ENCODE assay signal across 24 mouse cellular contexts in the genomic region with DNA sequence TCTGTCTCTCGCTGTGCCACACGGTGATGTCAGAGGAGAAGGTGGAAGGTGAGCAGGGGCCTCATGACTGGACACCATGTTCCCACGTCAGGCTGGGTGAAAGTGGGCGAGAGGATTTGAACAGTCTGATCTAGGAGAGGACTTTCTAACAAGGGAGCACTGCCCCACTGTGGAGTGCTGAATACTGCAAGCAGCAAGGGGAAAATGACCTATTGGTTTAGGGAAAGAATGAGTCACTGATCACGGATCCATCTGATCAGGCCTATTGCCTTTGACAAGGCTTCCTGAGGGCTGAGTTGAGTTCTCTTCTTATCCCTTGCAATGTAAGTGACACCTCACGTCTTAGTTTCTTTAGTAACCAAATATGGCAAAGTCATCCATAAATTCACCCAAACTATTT. TPM values are rescaled to one million over a fixed set of nuclear protein-coding genes. Genes with fewer than 3 reads are reported as not detected.
A peak's percentile ranks its signal among the peaks of the same experiment; 100 is the strongest.
DNase-seq lines count a peak whose midpoint lies in the region; ATAC-seq and TF ChIP-seq lines count a peak whose summit lies in the region.
"Had no signal": no experiment of that assay in that cellular context is flagged by ENCODE, and none has a peak within 500 bp of the region (broad histone marks: within the 10 kb centered on the region; RNA-seq: fewer than 3 reads in every experiment).

No protein-coding gene starts in this region.

- 86% methylated on average over 6 of the region's 6 CpGs for WGBS in kidney, adult 2 months
- WGBS in liver, adult 2 months: 87% methylated on average over 6 of the region's 6 CpGs
- 77% methylated on average over 6 of the region's 6 CpGs for WGBS in liver, embryonic 11.5 days

- no peak overlapping the region for H3K9ac ChIP-seq in liver, adult 2 months (ENCODE audit: low read depth, low read length)
- no peak overlapping the region for H3K9ac ChIP-seq in liver, embryonic 11.5 days (ENCODE audit: low read depth, low read length)
- no peak overlapping the region for H3K9ac ChIP-seq in CH12.LX (ENCODE audit: insufficient read depth, low read depth)
- H3K9ac ChIP-seq: embryonic facial prominence, embryonic 12.5 days; embryonic facial prominence, embryonic 15.5 days; forebrain, postnatal 0 days; heart, embryonic 13.5 days; hindbrain, embryonic 15.5 days had no signal

- no peak for TF ChIP-seq POLR2A in kidney, adult 2 months (IDR thresholded peaks at IDR 0.05; ENCODE audit: low read depth, low read length)
- TF ChIP-seq POLR2A in liver, adult 2 months (IDR thresholded peaks at IDR 0.05; ENCODE audit: extremely low read depth, insufficient read depth, low read length): no peak
- no peak for TF ChIP-seq POLR2A in CH12.LX (IDR thresholded peaks at IDR 0.05; ENCODE audit: low read depth, low read length)

- no peak overlapping the region for H3K27ac ChIP-seq in kidney, adult 2 months (ENCODE audit: insufficient read depth, low read depth, low read length)
- H3K27ac ChIP-seq in liver, adult 2 months (replicated peaks; ENCODE audit: insufficient read depth, low read depth, low read length): no peak overlapping the region
- H3K27ac ChIP-seq in liver, embryonic 11.5 days (ENCODE audit: low read depth, low read length): no peak overlapping the region
- H3K27ac ChIP-seq in CH12.LX (ENCODE audit: insufficient read depth, low read depth): no peak overlapping the region
- H3K27ac ChIP-seq: embryonic facial prominence, embryonic 12.5 days; embryonic facial prominence, embryonic 15.5 days; gastrocnemius, adult 2 months; heart, embryonic 13.5 days; hindbrain, embryonic 15.5 days had no signal

- in situ Hi-C loops in CH12.LX (cut with MboI; ENCODE audit: low pct_ligation_motif_present, low pct_unique_long_range_greater_than_20kb, low sequenced_read_pairs): no loop called here

- H3K4me1 ChIP-seq in kidney, adult 2 months (ENCODE audit: control insufficient read depth, insufficient read depth, low read length): no peaks in the 10 kb centered on the region
- peaks cover 12% of the 10 kb centered on the region for H3K4me1 ChIP-seq in liver, adult 2 months (ENCODE audit: control insufficient read depth, insufficient read depth, low read length)
- no peaks in the 10 kb centered on the region for H3K4me1 ChIP-seq in liver, embryonic 11.5 days (replicated peaks; ENCODE audit: control insufficient read depth, insufficient read depth, low read length)
- H3K4me1 ChIP-seq in CH12.LX (ENCODE audit: control insufficient read depth in 1 of 2, insufficient read depth in 2 of 2): peaks cover 6 to 7% of the 10 kb centered on the region in 2 experiments; a peak in 2 of 4 replicates
- H3K4me1 ChIP-seq: embryonic facial prominence, embryonic 12.5 days; embryonic facial prominence, embryonic 15.5 days; heart, embryonic 13.5 days; hindbrain, embryonic 15.5 days had no signal

- no peak for TF ChIP-seq EP300 in CH12.LX (IDR thresholded peaks at IDR 0.05; ENCODE audit: low read length)

- no peaks in the 10 kb centered on the region for H3K79me2 ChIP-seq in liver, adult 2 months (ENCODE audit: control insufficient read depth, insufficient read depth, low read length)
- no peaks in the 10 kb centered on the region for H3K79me2 ChIP-seq in CH12.LX (replicated peaks; ENCODE audit: control insufficient read depth, extremely low read depth, insufficient read depth, poor library complexity, severe bottlenecking)

- dilution Hi-C loops in CH12.LX (cut with MboI; ENCODE audit: extremely low pct_ligation_motif_present, extremely low pct_unique_long_range_greater_than_20kb, low sequenced_read_pairs): no loop called here

- no peaks in the 10 kb centered on the region for H3K36me3 ChIP-seq in kidney, adult 2 months (ENCODE audit: control insufficient read depth, insufficient read depth, low read length)
- H3K36me3 ChIP-seq in liver, adult 2 months (ENCODE audit: control insufficient read depth, insufficient read depth, low read length): no peaks in the 10 kb centered on the region
- no peaks in the 10 kb centered on the region for H3K36me3 ChIP-seq in liver, embryonic 11.5 days (ENCODE audit: control insufficient read depth, insufficient read depth, low read length)
- no peaks in the 10 kb centered on the region for H3K36me3 ChIP-seq in CH12.LX (replicated peaks in 1 of 2; ENCODE audit: control insufficient read depth in 1 of 2, insufficient read depth in 1 of 2, low read length in 1 of 2)
- H3K36me3 ChIP-seq: embryonic facial prominence, embryonic 12.5 days; embryonic facial prominence, embryonic 15.5 days; G1E; heart, embryonic 13.5 days; hindbrain, embryonic 15.5 days had no signal

- DNase-seq in kidney, adult 2 months: no peak
- DNase-seq in kidney, postnatal 25 days: no peak
- peak; percentile 13 for DNase-seq in liver, adult 2 months (ENCODE audit: extremely low read depth, low read depth, low spot score)
- DNase-seq in liver, embryonic 11.5 days (ENCODE audit: low spot score): no peak
- DNase-seq in CH12.LX (ENCODE audit: extremely low read depth): peak; percentile 19
- DNase-seq in embryo, embryonic 11 days: no peak
- DNase-seq: adrenal gland, postnatal 10 days; adrenal gland, postnatal 36 days; cerebellum, adult 18-20 months; cerebellum, adult 9-10 months; cerebellum, postnatal 14 days; forebrain, postnatal 0 days; gastrocnemius, adult 2 months; gastrocnemius, postnatal 14 days; heart, adult 11 months; heart, postnatal 14 days; heart, postnatal 4 days had no signal

- ATAC-seq in liver, embryonic 11.5 days (replicated peaks; ENCODE audit: low FRiP score): no peak
- ATAC-seq: forebrain, embryonic 14.5 days; forebrain, postnatal 0 days; Patski had no signal

- H3K27me3 ChIP-seq in kidney, adult 2 months (replicated peaks; ENCODE audit: control insufficient read depth, insufficient read depth, low read length): no peaks in the 10 kb centered on the region
- H3K27me3 ChIP-seq in liver, adult 2 months (ENCODE audit: control insufficient read depth, insufficient read depth, low read length): no peaks in the 10 kb centered on the region
- no peaks in the 10 kb centered on the region for H3K27me3 ChIP-seq in liver, embryonic 11.5 days (replicated peaks; ENCODE audit: control insufficient read depth, insufficient read depth, low read length)
- no peaks in the 10 kb centered on the region for H3K27me3 ChIP-seq in CH12.LX (replicated peaks)
- H3K27me3 ChIP-seq: embryonic facial prominence, embryonic 12.5 days; embryonic facial prominence, embryonic 15.5 days; heart, embryonic 13.5 days; hindbrain, embryonic 15.5 days; Patski had no signal

- H3K4me3 ChIP-seq in kidney, adult 2 months (ENCODE audit: insufficient read depth, low read depth, low read length): no peak overlapping the region
- H3K4me3 ChIP-seq in liver, adult 2 months (ENCODE audit: insufficient read depth, low read depth, low read length): no peak overlapping the region
- H3K4me3 ChIP-seq in liver, embryonic 11.5 days (ENCODE audit: low read depth, low read length): no peak overlapping the region
- no peak overlapping the region for H3K4me3 ChIP-seq in CH12.LX (replicated peaks in 1 of 3; ENCODE audit: low read depth in 2 of 3, low read length in 2 of 3, poor library complexity in 1 of 3)
- H3K4me3 ChIP-seq: embryonic facial prominence, embryonic 12.5 days; embryonic facial prominence, embryonic 15.5 days; gastrocnemius, adult 2 months; heart, embryonic 13.5 days; hindbrain, embryonic 15.5 days had no signal

- no peak overlapping the region for H3K4me2 ChIP-seq in liver, embryonic 11.5 days
- no peak overlapping the region for H3K4me2 ChIP-seq in CH12.LX (ENCODE audit: insufficient read depth, low read depth, poor library complexity, severe bottlenecking)
- H3K4me2 ChIP-seq: embryonic facial prominence, embryonic 12.5 days; embryonic facial prominence, embryonic 15.5 days; heart, embryonic 13.5 days; hindbrain, embryonic 15.5 days had no signal

- no peaks in the 10 kb centered on the region for H3K9me3 ChIP-seq in liver, embryonic 11.5 days (ENCODE audit: control insufficient read depth, low read length)
- peaks cover 5% of the 10 kb centered on the region for H3K9me3 ChIP-seq in CH12.LX (replicated peaks; ENCODE audit: low read length)
- H3K9me3 ChIP-seq: embryonic facial prominence, embryonic 15.5 days; heart, embryonic 13.5 days; hindbrain, embryonic 15.5 days had no signal

- 0 out of 2 replicates have a peak, but pooled peaks have one; percentile 12 for TF ChIP-seq CTCF in kidney, adult 2 months (conservative IDR thresholded peaks at IDR 0.05; ENCODE audit: insufficient read depth, insufficient read length, low read depth, low read length)
- TF ChIP-seq CTCF in liver, adult 2 months (IDR thresholded peaks at IDR 0.05; ENCODE audit: low read depth, low read length): no peak
- peak in 1 of 2 experiments; percentile 42; a peak in 2 of 4 replicates for TF ChIP-seq CTCF in CH12.LX (conservative IDR thresholded peaks at IDR 0.05 in 1 of 2, IDR thresholded peaks at IDR 0.05 in 1 of 2; ENCODE audit: low read depth in 2 of 2, low read length in 2 of 2)

- TF ChIP-seq RAD21 in CH12.LX (IDR thresholded peaks at IDR 0.05; ENCODE audit: low read depth, low read length): peak; percentile 25

TF ChIP-seq in CH12.LX, 34 proteins besides CTCF, POLR2A, EP300 and RAD21:
- TF ChIP-seq IRF4 (IDR thresholded peaks at IDR 0.05; ENCODE audit: low read depth, low read length): no peak
- no peak for TF ChIP-seq USF1 (IDR thresholded peaks at IDR 0.05; ENCODE audit: low read depth, low read length)
- TF ChIP-seq JUN (IDR thresholded peaks at IDR 0.05; ENCODE audit: insufficient read depth, low read depth, low read length): peak; percentile 26; the same call in 1 of the 2 replicates
- TF ChIP-seq RCOR1 (conservative IDR thresholded peaks at IDR 0.05; ENCODE audit: low read depth, low read length): no peak
- TF ChIP-seq SMC3 (IDR thresholded peaks at IDR 0.05; ENCODE audit: low read depth, low read length): peak; percentile 22
- peak; percentile 66; the same call in 1 of the 2 replicates for TF ChIP-seq JUND (conservative IDR thresholded peaks at IDR 0.05; ENCODE audit: low read depth, low read length)

RNA-seq across cellular contexts. Expression of a gene that starts 28.1 kb away (rescaled TPM):
- polyA plus RNA-seq in kidney, adult 2 months (2012; rRNA removed): 15.5 and 17.3 TPM in 2 replicates
- 14.2 and 15.9 TPM in 2 replicates for total RNA-seq in liver, adult 2 months (2014; rRNA removed)
- 17.2 and 17.5 TPM in 2 replicates for polyA plus RNA-seq in liver, adult 2 months (2012; rRNA removed)
- polyA plus RNA-seq in liver, embryonic 11.5 days (2014; fragmentation: Nextera tagmentation; extraction: Ambion mirVana): 1.4 and 2.0 TPM in 2 replicates
- not detected in 2 replicates for total RNA-seq in CH12.LX (2012; rRNA removed)
- total RNA-seq in CH12.LX (2014; rRNA removed): not detected in 2 replicates
- not detected in 2 replicates for polyA plus RNA-seq in CH12.LX (2012; ENCODE audit: insufficient read length, low read depth)

Comparison
In these comparisons a context has a peak if more than half of its experiments do, and no peak if none do; other contexts are left out.
1. DNase-seq: peak in liver, adult 2 months (single experiment) and CH12.LX (single experiment); none in kidney, adult 2 months (single experiment), kidney, postnatal 25 days (0 of 2), liver, embryonic 11.5 days (single experiment) and embryo, embryonic 11 days (single experiment).